Mouse (Mus musculus) retina, embryonic 14.5 days (tissue): ENCODE results near the gene Slc22a20.

Source experiments
- DNase-seq: peaks from one replicate; pipeline ENCODE4 v3.0.0-alpha.2; 2015; ENCODE audit warnings: low spot score

Slc22a20 gene

GRCm38 (mm10) chr19:5924713-5925093 is 61.2 kb downstream of the Slc22a20 start, which contains the start of gene Cdc42ep2:
TSS of gene Cdc42ep2 (minus strand) at chr19:5924816.
- DNase-seq, result peak; percentile 95

DNA sequence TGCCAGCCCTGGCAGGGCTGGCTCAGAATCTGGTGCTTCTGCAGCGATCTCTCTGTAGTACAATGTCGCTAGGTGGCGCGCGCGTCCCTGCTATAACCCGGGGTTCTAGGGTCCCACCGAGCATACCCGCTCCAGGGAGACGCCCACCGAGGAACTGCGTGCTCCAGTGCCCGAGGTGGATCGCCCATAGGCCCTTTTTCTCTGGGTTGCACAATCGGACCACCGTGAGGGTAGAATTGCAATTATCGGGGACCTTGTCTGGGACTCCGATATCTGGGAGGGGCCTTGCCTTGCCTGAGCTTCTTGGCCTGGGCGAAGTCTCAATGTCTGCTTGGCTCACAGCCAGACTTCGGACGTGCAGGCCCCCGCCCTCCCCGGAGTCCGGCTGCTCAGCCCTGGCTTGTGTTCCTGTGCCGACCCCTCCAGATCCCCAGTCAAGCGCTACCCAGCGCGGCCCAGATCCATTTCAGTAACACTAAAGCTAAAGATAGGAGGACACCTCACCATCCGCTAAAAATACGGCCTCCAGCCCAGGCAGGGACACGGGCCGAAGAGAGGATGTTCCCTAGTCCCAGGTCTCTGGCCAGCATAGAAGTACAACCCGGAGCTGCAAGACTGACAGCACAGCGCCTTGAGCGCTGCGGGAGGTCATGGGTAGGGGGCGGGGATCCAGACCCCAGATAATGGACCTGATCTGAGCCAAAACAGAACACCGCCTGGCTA is 61.8 kb downstream of the Slc22a20 start:
- peak; percentile 98 for DNase-seq

DNA sequence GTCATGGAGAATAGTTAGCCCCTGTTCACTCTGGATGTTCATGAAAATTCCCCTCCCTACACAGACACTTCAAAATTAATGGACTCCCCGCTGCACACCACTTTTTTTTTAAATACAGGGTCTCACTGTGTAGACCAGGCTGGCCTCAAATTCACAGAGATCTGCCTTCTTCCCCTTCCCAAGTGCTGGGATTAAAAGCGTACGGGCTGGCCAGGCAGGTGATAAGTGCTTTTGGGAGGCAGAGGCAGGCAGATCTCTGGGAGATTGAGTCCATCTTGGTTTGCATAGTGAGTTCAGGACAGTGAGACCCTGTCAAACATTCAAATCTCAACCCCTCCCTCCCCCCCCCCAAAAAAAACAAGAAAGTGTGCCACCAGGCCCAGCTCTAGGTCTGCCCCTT is 63.0 kb downstream of the Slc22a20 start:
- DNase-seq, result no peak

DNA sequence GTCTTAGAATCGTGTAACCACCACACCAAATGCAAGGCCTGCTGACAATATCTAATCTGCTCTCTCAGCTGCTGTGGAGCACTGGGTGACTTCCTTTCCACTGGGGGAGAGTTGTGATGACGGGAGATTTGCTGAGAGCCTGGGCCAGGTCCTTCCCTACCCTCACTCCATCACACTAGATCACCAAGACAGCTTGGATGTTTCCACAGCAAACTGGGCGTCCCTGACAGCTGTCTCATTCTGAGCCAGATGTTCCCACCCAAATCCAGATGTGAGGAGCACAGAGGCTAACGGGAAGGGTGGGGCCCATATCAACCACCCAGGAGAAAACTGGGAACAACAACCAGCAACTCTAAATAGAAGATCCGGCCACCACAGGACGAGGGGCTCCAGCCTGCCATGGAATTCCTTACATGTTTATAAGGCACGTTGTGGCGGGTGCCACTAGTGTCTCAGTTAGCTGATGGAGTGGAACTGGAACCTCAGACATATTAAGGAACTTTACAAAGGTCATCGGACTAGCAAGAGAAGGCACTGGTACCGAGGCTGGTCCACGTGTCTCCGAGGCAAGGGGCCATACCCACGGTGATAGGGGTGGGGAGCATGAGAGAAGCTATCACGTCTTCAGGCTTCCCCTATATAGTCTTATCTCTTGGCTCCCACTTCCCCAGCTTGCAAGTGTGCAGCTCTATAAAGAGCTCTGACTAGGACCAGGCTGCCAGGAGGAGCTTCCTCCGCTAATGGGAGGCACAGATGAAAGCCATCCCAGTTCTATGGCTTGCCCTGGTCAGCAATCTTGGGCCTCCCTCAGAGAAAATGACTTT is 63.6 kb downstream of the Slc22a20 start:
- no peak for DNase-seq

- no peak for DNase-seq
Measured at GRCm38 (mm10) chr19:5921715-5922114, 64.2 kb downstream of the Slc22a20 start.
